8 mouse cellular contexts compared by ENCODE assay signal in genomic region chr10:40713018-40713608, GRCm38 (mm10). TPM values are rescaled to one million over a fixed set of nuclear protein-coding genes. Genes with fewer than 3 reads are reported as not detected.
A peak's percentile ranks its signal among the peaks of the same experiment; 100 is the strongest.
DNase-seq lines count a peak whose midpoint lies in the region; ATAC-seq and TF ChIP-seq lines count a peak whose summit lies in the region.

No protein-coding gene starts in this region.

- no peaks in the 10 kb centered on the region for H3K9me3 ChIP-seq in midbrain, embryonic 10.5 days (replicated peaks)
- H3K9me3 ChIP-seq in midbrain, embryonic 14.5 days (ENCODE audit: control insufficient read depth, low read length): no peaks in the 10 kb centered on the region
- no peaks in the 10 kb centered on the region for H3K9me3 ChIP-seq in kidney, postnatal 0 days (replicated peaks; ENCODE audit: low read length)

- H3K4me3 ChIP-seq in midbrain, embryonic 10.5 days: no peak overlapping the region
- no peak overlapping the region for H3K4me3 ChIP-seq in midbrain, embryonic 14.5 days (replicated peaks; ENCODE audit: low read depth, low read length)
- no peak overlapping the region for H3K4me3 ChIP-seq in kidney, postnatal 0 days (replicated peaks; ENCODE audit: low read depth, low read length)

- peaks cover 18% of the 10 kb centered on the region for H3K4me1 ChIP-seq in midbrain, embryonic 10.5 days
- no peaks in the 10 kb centered on the region for H3K4me1 ChIP-seq in midbrain, embryonic 14.5 days (ENCODE audit: control insufficient read depth, insufficient read depth, low read length)
- H3K4me1 ChIP-seq in kidney, postnatal 0 days (replicated peaks; ENCODE audit: insufficient read depth, low read length): no peaks in the 10 kb centered on the region

- no peaks in the 10 kb centered on the region for H3K27me3 ChIP-seq in midbrain, embryonic 10.5 days (ENCODE audit: low read depth, poor library complexity, severe bottlenecking)
- no peaks in the 10 kb centered on the region for H3K27me3 ChIP-seq in midbrain, embryonic 14.5 days (ENCODE audit: control insufficient read depth, insufficient read depth, low read length)
- H3K27me3 ChIP-seq in kidney, postnatal 0 days (ENCODE audit: insufficient read depth, low read length): no peaks in the 10 kb centered on the region

- H3K4me2 ChIP-seq in midbrain, embryonic 14.5 days (ENCODE audit: low read length): no peak overlapping the region
- no peak overlapping the region for H3K4me2 ChIP-seq in kidney, postnatal 0 days (ENCODE audit: low read length)

- intact Hi-C loops in gastrocnemius, postnatal 36 days (cut with DNase I): no loop called here

- peak overlapping the region; percentile 6 for H3K27ac ChIP-seq in midbrain, embryonic 10.5 days (replicated peaks)
- no peak overlapping the region for H3K27ac ChIP-seq in midbrain, embryonic 14.5 days (replicated peaks; ENCODE audit: low read depth, low read length)
- H3K27ac ChIP-seq in kidney, postnatal 0 days: 0 out of 2 replicates have a peak overlapping the region, but pooled peaks have one; percentile 5

- no peak; the same call in 1 of the 2 replicates for ATAC-seq in midbrain, embryonic 14.5 days (ENCODE audit: low FRiP score, low TSS enrichment)
- peak; percentile 96 for ATAC-seq in kidney, postnatal 0 days (replicated peaks; ENCODE audit: low FRiP score, low read depth)
- no peak for ATAC-seq in frontal cortex, adult (ENCODE audit: low TSS enrichment)

- H3K9ac ChIP-seq in midbrain, embryonic 14.5 days (replicated peaks; ENCODE audit: low read length): no peak overlapping the region
- no peak overlapping the region for H3K9ac ChIP-seq in kidney, postnatal 0 days (ENCODE audit: low read depth, low read length)

- WGBS in midbrain, embryonic 10.5 days: 39% methylated on average over 9 of the region's 9 CpGs
- WGBS in midbrain, embryonic 14.5 days: 38% methylated on average over 9 of the region's 9 CpGs
- 26% methylated on average over 9 of the region's 9 CpGs for WGBS in kidney, postnatal 0 days

- TF ChIP-seq CTCF in kidney, postnatal 0 days (IDR thresholded peaks at IDR 0.05; ENCODE audit: low read depth): no peak

- H3K36me3 ChIP-seq in midbrain, embryonic 10.5 days: no peaks in the 10 kb centered on the region
- H3K36me3 ChIP-seq in midbrain, embryonic 14.5 days (ENCODE audit: control insufficient read depth, insufficient read depth, low read length): no peaks in the 10 kb centered on the region
- no peaks in the 10 kb centered on the region for H3K36me3 ChIP-seq in kidney, postnatal 0 days (ENCODE audit: insufficient read depth, low read length)

- peak; percentile 42 for DNase-seq in midbrain, embryonic 10.5 days (ENCODE audit: low spot score)
- DNase-seq in midbrain, embryonic 14.5 days: no peak
- DNase-seq in embryo, embryonic 9.5 days (ENCODE audit: extremely low spot score): peak; percentile 58
- peak; percentile 74 for DNase-seq in kidney, postnatal 0 days (ENCODE audit: low spot score)
- peak; percentile 7 for DNase-seq in naive thymus-derived CD4-positive, alpha-beta T cell, adult 2 months (ENCODE audit: low read depth)
- no peak for DNase-seq in cerebellum, adult 11 months
- no peak for DNase-seq in gastrocnemius, postnatal 36 days

RNA-seq across cellular contexts. Expression of gene Mettl24, which starts 30.0 kb away (rescaled TPM):
- polyA plus RNA-seq in midbrain, embryonic 10.5 days (2016; fragmentation: Nextera tagmentation; extraction: Ambion mirVana): 0.54 and 1.2 TPM in 2 replicates
- polyA plus RNA-seq in midbrain, embryonic 14.5 days (2014; fragmentation: Nextera tagmentation; extraction: Ambion mirVana): 0.41 and 0.57 TPM in 2 replicates
- 3.5 and 3.9 TPM in 2 replicates for polyA plus RNA-seq in kidney, postnatal 0 days (2015; fragmentation: Nextera tagmentation; extraction: Ambion mirVana)
- total RNA-seq in gastrocnemius, postnatal 36 days (2021): under 1 TPM; 0.49 to 0.71 TPM

Comparison
In these comparisons a context has a peak if more than half of its experiments do, and no peak if none do; other contexts are left out.
1. DNase-seq: peak in midbrain, embryonic 10.5 days (single experiment), embryo, embryonic 9.5 days (single experiment), kidney, postnatal 0 days (single experiment) and naive thymus-derived CD4-positive, alpha-beta T cell, adult 2 months (single experiment); none in midbrain, embryonic 14.5 days (single experiment), cerebellum, adult 11 months (single experiment) and gastrocnemius, postnatal 36 days (0 of 2).